Mouse (Mus musculus) common myeloid progenitor, adult 5-6 weeks (primary cell): ENCODE measurements around the gene Tmem221. TPM values are rescaled to one million over a fixed set of nuclear protein-coding genes. Genes with fewer than 3 reads are reported as not detected.

ENCODE experiments used
- ATAC-seq: replicated peaks from 2 replicates; pipeline ENCODE4 v1.8.0; 2016; ENCODE audit warnings: low read depth, mild to moderate bottlenecking, moderate TSS enrichment, inconsistent platforms; ENCODE audit not compliant: poor library complexity, severe bottlenecking
- total RNA-seq: library from RNA; stranded (forward); fragments of 200-1000, 187-1606 nt; gene quantifications from 2 replicates; pipeline ENCODE4 v1.2.3, GENCODE M21; 2017

The Tmem221 gene
- total RNA-seq, 1 experiment from 2014 or later, result not detected

- ATAC-seq, result no peak
These were observed 20.8 kb upstream of the Tmem221 start for GRCm38 (mm10) chr8:71579476-71579875.

GRCm38 (mm10) chr8:71579009-71579408 is 20.3 kb upstream of the Tmem221 start:
- no peak for ATAC-seq

- ATAC-seq, result no peak
These were observed 19.3 kb upstream of the Tmem221 start for GRCm38 (mm10) chr8:71577856-71578387.

- ATAC-seq, result no peak
These were observed 16.3 kb upstream of the Tmem221 start for GRCm38 (mm10) chr8:71575020-71575419.

- ATAC-seq, result no peak
These were observed 15.8 kb upstream of the Tmem221 start for GRCm38 (mm10) chr8:71574426-71574825.

GRCm38 (mm10) chr8:71572847-71573633 is 14.4 kb upstream of the Tmem221 start:
- ATAC-seq, result no peak

GRCm38 (mm10) chr8:71572077-71572476 is 13.4 kb upstream of the Tmem221 start:
- ATAC-seq, result no peak

GRCm38 (mm10) chr8:71570291-71570954 is 11.8 kb upstream of the Tmem221 start:
- peak; percentile 83 for ATAC-seq

GRCm38 (mm10) chr8:71569366-71570290 is 11.0 kb upstream of the Tmem221 start:
- peak; percentile 64 for ATAC-seq

GRCm38 (mm10) chr8:71568941-71569340 is 10.3 kb upstream of the Tmem221 start:
- no peak for ATAC-seq

- no peak for ATAC-seq
These were observed 9.8 kb upstream of the Tmem221 start, which contains the start of gene Slc27a1 for GRCm38 (mm10) chr8:71568387-71568937. Gene Slc27a1 (plus strand): TSS chr8:71568882.

- no peak for ATAC-seq
These were observed 8.9 kb upstream of the Tmem221 start for GRCm38 (mm10) chr8:71567587-71567986.

- no peak for ATAC-seq
These were observed 7.8 kb upstream of the Tmem221 start, which contains the start of gene Nxnl1 for GRCm38 (mm10) chr8:71566501-71566900. Gene Nxnl1 (minus strand): TSS chr8:71566601.

- no peak for ATAC-seq
These were observed 5.3 kb upstream of the Tmem221 start for GRCm38 (mm10) chr8:71563992-71564391.

GRCm38 (mm10) chr8:71562751-71563150 is 4.1 kb upstream of the Tmem221 start:
- peak; percentile 64 for ATAC-seq

- peak; percentile 57 for ATAC-seq
These were observed 2.7 kb upstream of the Tmem221 start for GRCm38 (mm10) chr8:71561401-71561800.

GRCm38 (mm10) chr8:71560765-71561164 is 2.1 kb upstream of the Tmem221 start:
- ATAC-seq, result no peak

- no peak for ATAC-seq
These were observed 1.4 kb upstream of the Tmem221 start for GRCm38 (mm10) chr8:71560071-71560470.

GRCm38 (mm10) chr8:71558958-71559690 is 453 bp upstream of the Tmem221 start:
- ATAC-seq, result peak; percentile 68
